Mouse (Mus musculus) lung, postnatal 36 days (tissue): ENCODE results near the gene St3gal5.
"Not testable (repeated sequence)": the region's sequence is repeated elsewhere in the genome, so short reads cannot be mapped to it uniquely, and the experiment has no call there.

ENCODE experiments used
- DNase-seq: peaks from one replicate; pipeline ENCODE4 v3.0.0; 2022; ENCODE audit warnings: mixed read lengths

St3gal5 gene

DNA sequence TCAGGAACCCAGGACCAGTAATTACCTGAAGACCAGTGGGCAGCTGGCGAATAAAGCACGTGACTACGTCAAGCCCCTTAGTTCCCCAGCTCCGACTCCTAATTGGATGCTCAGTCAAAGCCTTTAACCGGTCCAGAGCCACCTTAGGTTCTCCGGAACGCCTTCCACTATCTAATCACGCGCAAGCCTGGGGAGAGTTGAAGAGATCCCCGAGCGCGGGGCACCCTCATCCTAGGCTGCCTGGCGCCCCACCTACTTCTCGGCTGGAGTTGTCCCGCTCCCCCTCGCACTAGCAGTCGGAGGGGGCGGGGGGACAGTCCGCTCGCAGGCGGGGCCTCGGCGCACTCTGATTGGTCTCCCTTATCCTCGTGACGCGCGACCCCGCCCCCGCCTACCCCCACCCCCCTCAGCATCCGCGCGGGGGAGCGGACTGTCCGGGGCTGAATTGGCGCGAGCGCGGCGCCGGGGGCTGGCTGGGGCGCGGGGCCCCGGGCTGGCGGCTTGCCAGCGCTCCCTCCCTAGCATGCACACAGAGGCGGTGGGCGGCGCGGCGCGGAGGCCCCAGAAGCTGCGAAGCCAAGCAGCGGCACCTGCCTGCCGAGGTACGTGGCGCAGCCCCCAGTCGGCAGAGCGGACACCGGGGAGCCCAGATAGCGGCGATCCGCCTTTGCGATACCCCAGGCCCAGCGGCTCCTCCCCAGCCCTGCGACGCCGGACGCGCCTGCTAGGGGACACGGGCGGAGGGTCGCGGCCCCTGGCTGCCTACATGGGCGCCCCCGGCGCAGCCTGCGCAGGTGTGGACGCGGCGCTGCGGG, at the start of gene St3gal5:
Gene St3gal5, plus strand, starts transcription at position 412 of the 815 bp plus-strand sequence.
- DNase-seq: peak; percentile 96

DNA sequence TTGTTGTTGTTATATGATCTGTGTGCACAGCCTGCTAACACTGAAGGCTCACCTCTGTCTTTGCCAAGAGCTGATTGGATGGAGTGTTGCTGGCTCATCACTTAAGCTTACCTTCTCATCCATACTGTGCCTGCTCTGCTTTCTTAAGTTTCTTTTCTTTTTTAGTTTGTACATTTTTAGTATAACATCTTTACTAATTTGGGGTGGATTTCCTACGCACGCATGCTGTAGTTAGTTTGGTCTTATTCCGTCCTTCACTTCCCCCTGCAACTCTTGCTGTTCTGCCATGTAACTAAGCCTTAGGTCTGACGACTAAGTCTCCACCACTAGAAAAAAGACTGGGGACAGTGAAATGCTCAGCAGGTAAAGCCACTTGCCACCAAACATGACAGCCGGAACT, 48.7 kb upstream of the St3gal5 start:
- DNase-seq: no peak

- no peak for DNase-seq
Measured at GRCm38 (mm10) chr6:72049941-72050340, 47.5 kb upstream of the St3gal5 start.

- no peak for DNase-seq
Measured at GRCm38 (mm10) chr6:72050827-72051226, 46.6 kb upstream of the St3gal5 start.

DNA sequence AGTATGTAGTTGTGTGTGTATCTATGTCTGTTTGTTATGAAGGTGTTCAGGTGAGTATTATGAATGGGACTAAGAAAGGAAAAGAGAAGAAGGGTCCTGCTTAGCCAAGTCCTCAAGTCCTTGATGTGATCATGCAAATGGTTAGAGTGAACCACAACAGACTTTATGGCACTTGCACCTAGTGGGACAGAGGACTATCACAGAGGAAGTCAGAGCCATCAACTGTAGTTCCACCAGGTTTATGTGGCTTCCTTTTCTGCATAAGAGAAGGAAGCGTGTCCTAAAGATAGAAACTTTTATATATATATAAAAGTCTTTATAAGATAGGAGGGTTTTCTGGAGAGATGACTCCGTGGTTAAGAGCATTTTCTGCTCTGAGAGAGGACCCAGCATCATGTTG, 46.1 kb upstream of the St3gal5 start:
- no peak for DNase-seq

DNA sequence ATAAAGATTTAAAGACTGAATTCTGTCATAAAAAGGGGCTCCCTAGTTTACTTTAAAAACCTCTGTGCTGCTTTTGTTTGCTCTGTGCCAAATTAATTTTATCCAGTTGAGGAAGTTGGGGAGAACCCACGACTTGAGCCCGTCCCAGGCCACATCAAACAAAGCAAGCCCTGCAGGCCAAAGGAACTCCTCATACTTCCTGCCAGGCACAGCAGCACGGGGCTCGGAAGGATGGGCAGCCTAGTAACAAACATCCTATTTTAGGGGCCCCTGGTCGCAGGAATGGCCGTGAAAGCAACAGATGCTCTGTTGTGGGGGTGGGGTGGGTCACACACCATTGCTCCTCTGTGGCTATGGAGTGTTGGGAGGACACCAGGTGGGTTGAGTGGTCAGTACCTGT, 45.6 kb upstream of the St3gal5 start:
- DNase-seq: peak; percentile 23

DNA sequence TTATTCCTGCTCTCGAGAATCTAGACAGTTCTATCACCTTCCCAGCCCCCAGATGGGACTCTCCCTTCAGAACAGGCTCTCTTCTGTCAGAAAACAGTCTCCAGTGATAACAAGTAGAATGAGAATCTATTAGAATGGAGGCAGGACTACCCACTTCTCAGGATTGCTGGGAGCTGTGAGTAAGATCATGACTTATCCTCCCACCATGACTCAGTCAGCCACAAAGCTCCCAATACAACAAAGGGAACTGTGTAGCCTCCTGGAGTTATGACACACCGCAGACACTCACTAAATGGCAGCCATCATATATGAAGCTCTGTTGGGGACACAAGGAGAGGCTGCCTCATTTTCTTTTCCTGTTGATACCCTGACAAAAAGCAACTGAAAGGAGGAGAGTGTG, 40.8 kb upstream of the St3gal5 start:
- no peak for DNase-seq

GRCm38 (mm10) chr6:72058398-72058889, 38.9 kb upstream of the St3gal5 start:
- no peak for DNase-seq

GRCm38 (mm10) chr6:72060677-72061076, 36.7 kb upstream of the St3gal5 start:
- not testable (repeated sequence) for DNase-seq

GRCm38 (mm10) chr6:72063718-72064117, 33.7 kb upstream of the St3gal5 start:
- no peak for DNase-seq

- no peak for DNase-seq
Measured at GRCm38 (mm10) chr6:72065988-72066387, 31.4 kb upstream of the St3gal5 start.

- DNase-seq: peak; percentile 31
Measured at GRCm38 (mm10) chr6:72068436-72068835, 29.0 kb upstream of the St3gal5 start.

GRCm38 (mm10) chr6:72071281-72071870, 26.0 kb upstream of the St3gal5 start:
- DNase-seq: no peak

DNA sequence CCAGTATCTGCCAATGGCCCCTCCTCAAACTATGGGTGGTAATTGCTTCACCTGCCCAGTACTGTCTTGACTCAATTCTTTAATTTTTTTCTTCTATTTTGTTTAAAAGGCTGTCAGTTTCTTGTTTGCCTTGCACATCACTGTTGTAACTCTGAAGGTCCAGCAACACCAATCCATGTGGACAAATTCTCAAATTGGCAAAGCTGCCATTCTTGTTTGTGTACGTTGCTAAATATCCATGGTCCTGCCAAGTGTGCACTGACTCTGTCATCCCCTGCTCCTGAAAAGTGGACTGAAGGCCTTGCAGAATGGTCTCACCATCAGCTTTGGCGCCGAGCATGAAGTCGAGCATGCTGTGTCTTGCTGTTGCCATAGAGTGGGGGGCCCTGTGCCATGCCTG, 23.6 kb upstream of the St3gal5 start:
- DNase-seq: no peak

- no peak for DNase-seq
Measured at GRCm38 (mm10) chr6:72076512-72076911, 20.9 kb upstream of the St3gal5 start.

DNA sequence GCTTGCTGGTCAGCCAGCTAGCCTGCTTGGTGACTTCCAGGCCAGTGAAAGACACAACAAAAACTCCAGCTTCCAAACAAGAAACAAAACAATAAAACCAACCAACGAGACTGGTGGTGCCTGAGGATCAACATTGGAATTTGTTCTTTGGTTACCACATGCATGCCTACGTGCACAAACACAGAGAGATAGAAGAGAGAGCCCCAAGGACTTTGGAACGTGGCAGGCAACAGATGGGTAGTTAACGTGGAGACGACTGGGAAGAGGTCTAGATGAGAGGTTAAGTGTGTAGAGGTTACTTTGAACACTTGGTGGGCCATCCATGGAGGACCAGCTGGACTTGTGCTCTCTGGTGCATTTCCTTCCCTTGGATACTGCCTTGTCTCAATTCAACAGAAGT, 19.2 kb upstream of the St3gal5 start:
- DNase-seq: no peak

GRCm38 (mm10) chr6:72081318-72082024, 15.9 kb upstream of the St3gal5 start:
- DNase-seq: no peak

GRCm38 (mm10) chr6:72087402-72087801, 10.0 kb upstream of the St3gal5 start:
- no peak for DNase-seq

DNA sequence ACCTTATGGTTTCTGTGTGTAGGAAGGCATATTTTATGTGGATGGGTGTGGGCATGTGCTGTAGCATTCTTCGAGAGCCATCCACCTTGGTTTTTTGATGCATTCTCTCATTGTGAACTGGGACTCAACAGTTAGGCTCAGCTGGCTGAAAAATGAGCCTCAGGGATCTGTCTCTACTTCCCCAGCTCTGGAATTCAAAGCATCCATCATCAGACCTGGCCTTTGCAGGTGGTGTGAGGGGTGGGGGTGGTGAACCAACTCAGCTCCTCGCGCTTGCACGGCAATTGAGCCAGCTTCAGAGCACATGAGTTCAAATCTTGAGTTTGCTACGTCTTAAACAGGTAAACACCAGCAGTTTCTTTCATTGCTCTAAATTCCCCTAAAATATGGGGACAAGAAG, 7.5 kb upstream of the St3gal5 start:
- no peak for DNase-seq

DNA sequence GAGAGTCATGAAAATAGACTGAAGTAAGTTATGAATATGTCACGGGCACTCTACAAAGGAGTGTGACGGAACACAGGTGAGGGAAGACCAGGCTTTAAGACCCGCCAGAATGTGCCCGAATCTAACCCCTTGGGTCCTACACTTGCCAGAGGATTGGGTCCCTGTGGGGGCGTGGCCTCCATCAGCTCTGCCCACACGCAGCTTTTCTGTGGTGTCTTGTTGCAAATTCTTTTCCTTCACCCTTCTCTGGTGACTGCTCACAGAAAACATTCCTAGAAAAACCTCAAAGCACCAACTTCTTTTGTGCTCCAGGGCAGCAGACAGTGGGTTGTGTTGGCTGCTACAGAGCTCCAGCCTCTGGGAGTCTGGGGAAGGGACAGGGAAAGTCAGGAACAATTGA, 6.4 kb upstream of the St3gal5 start:
- DNase-seq: no peak

GRCm38 (mm10) chr6:72093121-72093520, 4.3 kb upstream of the St3gal5 start:
- DNase-seq: no peak

DNA sequence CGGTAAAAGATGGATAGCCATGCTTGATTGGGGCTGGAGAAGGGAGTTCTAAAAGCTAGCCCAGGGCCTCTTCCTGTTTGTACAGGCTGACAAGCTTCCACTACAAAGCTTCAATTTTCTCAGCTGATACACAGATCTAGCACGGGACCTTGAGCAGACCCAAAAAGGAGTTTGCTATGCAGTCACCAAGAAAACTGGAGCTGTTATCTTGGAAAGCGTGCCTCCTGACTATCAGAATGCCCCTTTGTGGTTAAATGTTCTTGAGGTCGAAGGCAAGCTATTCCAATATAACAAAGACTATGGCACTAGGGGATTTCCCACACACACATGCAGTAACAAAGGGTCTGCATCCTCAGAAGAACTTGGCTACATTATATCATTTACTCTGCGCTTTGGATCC, 1.2 kb upstream of the St3gal5 start:
- no peak for DNase-seq

- DNase-seq: no peak
Measured at GRCm38 (mm10) chr6:72096669-72097068, 723 bp upstream of the St3gal5 start.
